Mouse (Mus musculus): ENCODE results near the gene Ern1. TPM values are rescaled to one million over a fixed set of nuclear protein-coding genes. Genes with fewer than 3 reads are reported as not detected.
A peak's percentile ranks its signal among the peaks of the same experiment; 100 is the strongest.

Gene Ern1
- total RNA-seq, 2 experiments from 2014 or later = 10.4 to 11.3 TPM

- Histone ChIP-seq H3K27ac (no peak overlapping the region), H3K4me3 (no peak overlapping the region)
- TF ChIP-seq CTCF (IDR thresholded peaks at IDR 0.05) = peak; percentile 97
- DNase-seq (ENCODE audit: extremely low spot score in 1 of 2, low spot score in 2 of 2) = peak; percentile 63 to 66
- intact Hi-C loops (cut with DNase I) = loop anchor here (2.0 kb wide), 2 partner anchors 63 to 89 kb away; no protein-coding TSS in a partner anchor
Observed at GRCm38 (mm10) chr11:106391546-106392188, 96.0 kb downstream of the Ern1 start.

GRCm38 (mm10) chr11:106390757-106391156 lies 96.9 kb downstream of the Ern1 start:
- TF ChIP-seq CTCF (IDR thresholded peaks at IDR 0.05) = no peak
- no peak overlapping the region for H3K27ac ChIP-seq
- intact Hi-C loops (cut with DNase I) = loop anchor here (2.0 kb wide), 2 partner anchors 62 to 88 kb away; no protein-coding TSS in a partner anchor
- H3K4me3 ChIP-seq = no peak overlapping the region
- no peak for DNase-seq (ENCODE audit: extremely low spot score in 1 of 2, low spot score in 2 of 2)

GRCm38 (mm10) chr11:106389611-106390010 lies 98.0 kb downstream of the Ern1 start:
- no peak for DNase-seq (ENCODE audit: extremely low spot score in 1 of 2, low spot score in 2 of 2)
- no peak overlapping the region for H3K4me3 ChIP-seq
- intact Hi-C loops (cut with DNase I) = loop anchor here (2.0 kb wide), 2 partner anchors 61 to 87 kb away; no protein-coding TSS in a partner anchor
- no peak overlapping the region for H3K27ac ChIP-seq
- no peak for TF ChIP-seq CTCF (IDR thresholded peaks at IDR 0.05)

GRCm38 (mm10) chr11:106387791-106388216 lies 99.8 kb downstream of the Ern1 start, which contains the start of gene Icam2:
Gene Icam2 (minus strand): TSS chr11:106388075.
- TF ChIP-seq CTCF (IDR thresholded peaks at IDR 0.05) = no peak
- Histone ChIP-seq H3K4me3 (no peak within 1 kb of the TSS), H3K27ac (no peak within 1 kb of the TSS)
- intact Hi-C loops (cut with DNase I) = no loop called here
- DNase-seq (ENCODE audit: extremely low spot score in 1 of 2, low spot score in 2 of 2) = no peak

- intact Hi-C loops (cut with DNase I) = no loop called here
- H3K27ac ChIP-seq = no peak overlapping the region
- no peak overlapping the region for H3K4me3 ChIP-seq
- no peak for DNase-seq (ENCODE audit: extremely low spot score in 1 of 2, low spot score in 2 of 2)
- no peak for TF ChIP-seq CTCF (IDR thresholded peaks at IDR 0.05)
Observed at GRCm38 (mm10) chr11:106387020-106387419, 100.6 kb downstream of the Ern1 start.

GRCm38 (mm10) chr11:106386409-106386808 lies 101.2 kb downstream of the Ern1 start:
- no peak overlapping the region for H3K4me3 ChIP-seq
- no peak overlapping the region for H3K27ac ChIP-seq
- TF ChIP-seq CTCF (IDR thresholded peaks at IDR 0.05) = no peak
- intact Hi-C loops (cut with DNase I) = no loop called here
- DNase-seq (ENCODE audit: extremely low spot score in 1 of 2, low spot score in 2 of 2) = no peak

- TF ChIP-seq CTCF (IDR thresholded peaks at IDR 0.05) = no peak
- DNase-seq (ENCODE audit: extremely low spot score in 1 of 2, low spot score in 2 of 2) = no peak
- H3K27ac ChIP-seq = no peak overlapping the region; the same call in 1 of the 2 replicates
- intact Hi-C loops (cut with DNase I) = no loop called here
- no peak overlapping the region for H3K4me3 ChIP-seq
Observed at GRCm38 (mm10) chr11:106383051-106383790, 104.4 kb downstream of the Ern1 start.

GRCm38 (mm10) chr11:106382424-106382823 lies 105.2 kb downstream of the Ern1 start:
- no peak for DNase-seq (ENCODE audit: extremely low spot score in 1 of 2, low spot score in 2 of 2)
- intact Hi-C loops (cut with DNase I) = no loop called here
- no peak for TF ChIP-seq CTCF (IDR thresholded peaks at IDR 0.05)
- H3K27ac ChIP-seq = peak overlapping the region; percentile 55
- 0 out of 2 replicates have a peak overlapping the region, but pooled peaks have one; percentile 13 for H3K4me3 ChIP-seq

GRCm38 (mm10) chr11:106381883-106382282 lies 105.8 kb downstream of the Ern1 start:
- Histone ChIP-seq H3K27ac (peak overlapping the region; percentile 55), H3K4me3 (0 out of 2 replicates have a peak overlapping the region, but pooled peaks have one; percentile 13)
- intact Hi-C loops (cut with DNase I) = no loop called here
- no peak; the same call in 1 of the 2 replicates for TF ChIP-seq CTCF (IDR thresholded peaks at IDR 0.05)
- DNase-seq (ENCODE audit: extremely low spot score in 1 of 2, low spot score in 2 of 2) = no peak

- intact Hi-C loops (cut with DNase I) = no loop called here
- no peak for TF ChIP-seq CTCF (IDR thresholded peaks at IDR 0.05)
- no peak for DNase-seq (ENCODE audit: extremely low spot score in 1 of 2, low spot score in 2 of 2)
Observed at GRCm38 (mm10) chr11:106381011-106381410, 106.6 kb downstream of the Ern1 start.

GRCm38 (mm10) chr11:106374979-106375378 lies 112.7 kb downstream of the Ern1 start:
- no peak for DNase-seq (ENCODE audit: extremely low spot score in 1 of 2, low spot score in 2 of 2)
- no peak for TF ChIP-seq CTCF (IDR thresholded peaks at IDR 0.05)
- Histone ChIP-seq H3K27ac (no peak overlapping the region), H3K4me3 (no peak overlapping the region)
- intact Hi-C loops (cut with DNase I) = no loop called here

More at GRCm38 (mm10) chr11:106381011-106381410, 106.6 kb downstream of the Ern1 start:
- Histone ChIP-seq H3K4me3 (no peak overlapping the region), H3K27ac (no peak overlapping the region)

- no peak for DNase-seq (ENCODE audit: extremely low spot score in 1 of 2, low spot score in 2 of 2)
- no peak for TF ChIP-seq CTCF (IDR thresholded peaks at IDR 0.05)
- Histone ChIP-seq H3K27ac (no peak overlapping the region), H3K4me3 (no peak overlapping the region)
- intact Hi-C loops (cut with DNase I) = no loop called here
Observed at GRCm38 (mm10) chr11:106374559-106374958, 113.1 kb downstream of the Ern1 start.
